Mouse (Mus musculus): ENCODE results near the gene Dpm3.

- TF ChIP-seq POLR2A (IDR thresholded peaks at IDR 0.05; ENCODE audit: insufficient read length, low read depth) (peak; percentile 57), POLR2AphosphoS2 (IDR thresholded peaks at IDR 0.05; ENCODE audit: insufficient read length, low read depth) (peak; percentile 43), SRF (IDR thresholded peaks at IDR 0.05; ENCODE audit: control insufficient read depth, insufficient read length, low read depth) (no peak)
Measured at GRCm38 (mm10) chr3:89213803-89214530, 45.2 kb upstream of the Dpm3 start.
